Mouse (Mus musculus) E14TG2a.4 (cell line): ENCODE measurements around the gene Il31ra.

Experiments
- H3K27me3 ChIP-seq: 2 replicates; pipeline ENCODE4 v1.6.1; 2014; ENCODE audit warnings: low read length, control low read depth; ENCODE audit not compliant: insufficient read depth
- H3K36me3 ChIP-seq: 2 replicates; pipeline ENCODE4 v1.6.1; 2014; ENCODE audit warnings: low read length, control low read depth; ENCODE audit not compliant: insufficient read depth
- H3K4me1 ChIP-seq: replicated peaks from 2 replicates; pipeline ENCODE4 v1.6.1; 2014; ENCODE audit warnings: low read depth, low read length, control low read depth
- H3K4me3 ChIP-seq: replicated peaks from 2 replicates; pipeline ENCODE4 v1.5.1; 2014; ENCODE audit warnings: mild to moderate bottlenecking, low read length
- H3K9me3 ChIP-seq: 2 replicates; pipeline ENCODE4 v1.6.1; 2014; ENCODE audit warnings: low read length, control low read depth
- CTCF ChIP-seq: conservative IDR thresholded peaks from 2 replicates; pipeline ENCODE4 v1.5.1; 2014; ENCODE audit warnings: low read length
- NANOG ChIP-seq: IDR thresholded peaks from 2 replicates; pipeline ENCODE4 v1.6.1; 2014; ENCODE audit warnings: borderline replicate concordance, low read length, mixed read lengths
- POU5F1 ChIP-seq: IDR thresholded peaks from 2 replicates; pipeline ENCODE4 v1.6.1; 2014; ENCODE audit warnings: low read length, borderline replicate concordance

The Il31ra gene

GRCm38 (mm10) chr13:112492285-112492678 lies 101.9 kb downstream of the Il31ra start:
- peaks cover 14% of the 10 kb centered on the region; the same call in 1 of the 2 replicates for H3K4me1 ChIP-seq
- H3K36me3 ChIP-seq: peaks cover 99% of the 10 kb centered on the region
- no peak for TF ChIP-seq POU5F1
- no peak for TF ChIP-seq CTCF
- no peak for TF ChIP-seq NANOG
- no peaks in the 10 kb centered on the region for H3K27me3 ChIP-seq
- H3K4me3 ChIP-seq: no peak overlapping the region
- no peaks in the 10 kb centered on the region for H3K9me3 ChIP-seq

- peaks cover 99% of the 10 kb centered on the region for H3K36me3 ChIP-seq
- no peak for TF ChIP-seq POU5F1
- TF ChIP-seq NANOG: no peak
- TF ChIP-seq CTCF: no peak
These were observed 102.4 kb downstream of the Il31ra start for GRCm38 (mm10) chr13:112491636-112492284.

GRCm38 (mm10) chr13:112490036-112490435 lies 104.1 kb downstream of the Il31ra start:
- TF ChIP-seq CTCF: no peak
- no peak for TF ChIP-seq POU5F1
- no peak for TF ChIP-seq NANOG
- peaks cover 100% of the 10 kb centered on the region for H3K36me3 ChIP-seq
- H3K27me3 ChIP-seq: no peaks in the 10 kb centered on the region
- H3K4me3 ChIP-seq: no peak overlapping the region
- peaks cover 19% of the 10 kb centered on the region for H3K4me1 ChIP-seq
- peaks cover 13% of the 10 kb centered on the region for H3K9me3 ChIP-seq

More at GRCm38 (mm10) chr13:112491636-112492284, 102.4 kb downstream of the Il31ra start:
- Histone ChIP-seq H3K4me1 (peaks cover 14% of the 10 kb centered on the region; the same call in 1 of the 2 replicates), H3K9me3 (0 out of 2 replicates have a peak, but pooled peaks cover under 1% of the 10 kb centered on the region), H3K4me3 (no peak overlapping the region), H3K27me3 (no peaks in the 10 kb centered on the region)

- Histone ChIP-seq H3K4me1 (peaks cover 22% of the 10 kb centered on the region), H3K27me3 (no peaks in the 10 kb centered on the region), H3K4me3 (no peak overlapping the region), H3K36me3 (peaks cover 100% of the 10 kb centered on the region), H3K9me3 (peaks cover 13% of the 10 kb centered on the region)
- TF ChIP-seq POU5F1 (no peak), NANOG (no peak), CTCF (no peak)
These were observed 107.5 kb downstream of the Il31ra start for GRCm38 (mm10) chr13:112486676-112487075.

DNA sequence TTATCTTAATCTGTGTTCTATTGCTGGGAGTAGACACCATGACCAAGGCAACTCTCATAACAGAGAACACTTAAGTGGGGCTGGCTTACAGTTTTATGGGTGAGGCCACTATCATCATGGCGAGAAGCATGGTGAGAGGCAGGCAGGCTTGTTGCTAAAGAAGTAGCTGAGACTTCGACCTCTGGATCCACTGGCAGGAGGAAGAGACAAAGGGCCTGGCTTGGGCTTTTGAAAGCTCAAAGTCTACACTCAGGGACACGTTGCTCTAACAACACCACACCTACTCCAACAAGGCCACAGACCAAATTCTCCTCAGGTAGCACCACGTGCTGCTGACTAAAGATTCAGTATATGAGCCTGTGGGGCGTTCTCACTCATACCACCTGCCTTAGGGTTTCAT lies 107.9 kb downstream of the Il31ra start:
- Histone ChIP-seq H3K9me3 (peaks cover 13% of the 10 kb centered on the region), H3K36me3 (peaks cover 100% of the 10 kb centered on the region), H3K4me1 (peaks cover 22% of the 10 kb centered on the region), H3K4me3 (no peak overlapping the region), H3K27me3 (no peaks in the 10 kb centered on the region)
- TF ChIP-seq CTCF: no peak
- TF ChIP-seq POU5F1: no peak
- no peak for TF ChIP-seq NANOG

GRCm38 (mm10) chr13:112483015-112483414 lies 111.1 kb downstream of the Il31ra start:
- H3K4me1 ChIP-seq: peaks cover 22% of the 10 kb centered on the region
- no peaks in the 10 kb centered on the region for H3K27me3 ChIP-seq
- H3K4me3 ChIP-seq: no peak overlapping the region
- peaks cover 13% of the 10 kb centered on the region for H3K9me3 ChIP-seq
- TF ChIP-seq POU5F1 (no peak), CTCF (no peak), NANOG (no peak)
- peaks cover 95% of the 10 kb centered on the region for H3K36me3 ChIP-seq

DNA sequence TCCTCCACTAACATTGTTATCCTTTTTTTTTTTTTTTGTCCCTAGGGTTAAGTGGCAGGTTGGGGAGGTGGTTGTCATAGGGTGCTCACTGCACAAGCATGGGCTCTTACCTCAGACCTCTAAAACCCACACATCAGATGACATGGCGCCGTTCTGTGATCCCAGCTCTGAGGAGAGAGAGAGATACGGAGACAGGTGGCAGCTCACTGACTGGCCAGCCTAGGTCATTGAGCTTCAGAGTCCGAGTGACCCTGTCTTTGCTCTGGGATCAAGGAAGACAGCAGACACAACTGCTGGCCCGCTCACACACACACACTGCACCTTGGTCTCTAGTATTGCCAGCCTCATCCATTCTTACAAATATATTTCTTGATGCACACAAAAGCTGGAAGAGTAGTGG lies 111.6 kb downstream of the Il31ra start:
- Histone ChIP-seq H3K36me3 (peaks cover 95% of the 10 kb centered on the region), H3K9me3 (peaks cover 13% of the 10 kb centered on the region), H3K4me3 (no peak overlapping the region), H3K27me3 (no peaks in the 10 kb centered on the region), H3K4me1 (peaks cover 25% of the 10 kb centered on the region)
- TF ChIP-seq POU5F1 (no peak), CTCF (no peak), NANOG (no peak)

DNA sequence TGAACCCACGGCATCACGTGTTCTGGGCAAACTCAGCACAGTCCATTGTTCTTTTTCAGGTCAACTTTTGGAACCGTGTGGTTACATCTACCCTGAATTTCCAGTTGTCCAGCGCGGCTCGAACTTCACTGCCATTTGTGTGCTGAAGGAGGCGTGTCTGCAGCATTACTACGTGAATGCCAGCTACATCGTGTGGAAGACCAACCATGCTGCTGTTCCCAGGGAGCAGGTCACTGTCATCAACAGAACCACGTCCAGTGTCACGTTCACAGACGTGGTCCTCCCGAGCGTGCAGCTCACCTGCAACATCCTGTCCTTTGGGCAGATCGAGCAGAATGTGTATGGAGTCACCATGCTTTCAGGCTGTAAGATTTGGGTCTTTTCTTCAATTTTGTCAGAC lies 114.2 kb downstream of the Il31ra start:
- no peak for TF ChIP-seq NANOG
- no peak for TF ChIP-seq CTCF
- no peak for TF ChIP-seq POU5F1
- no peaks in the 10 kb centered on the region for H3K27me3 ChIP-seq
- H3K36me3 ChIP-seq: peaks cover 90% of the 10 kb centered on the region
- peaks cover 14% of the 10 kb centered on the region for H3K4me1 ChIP-seq
- no peaks in the 10 kb centered on the region for H3K9me3 ChIP-seq
- H3K4me3 ChIP-seq: no peak overlapping the region
